Mouse (Mus musculus) CH12.LX (cell line): Measurements from ENCODE around the gene Haus4.

Source experiments
- MEF2A ChIP-seq: IDR thresholded peaks from 2 replicates; pipeline ENCODE4 v1.6.1; 2014; ENCODE audit warnings: low read depth, mild to moderate bottlenecking, inconsistent platforms, low read length, improper control_type of control experiment, borderline replicate concordance
- RAD21 ChIP-seq: IDR thresholded peaks from 2 replicates; pipeline ENCODE4 v1.6.1; 2011; ENCODE audit warnings: low read depth, mild to moderate bottlenecking, low read length, improper control_type of control experiment, moderate library complexity

DNA sequence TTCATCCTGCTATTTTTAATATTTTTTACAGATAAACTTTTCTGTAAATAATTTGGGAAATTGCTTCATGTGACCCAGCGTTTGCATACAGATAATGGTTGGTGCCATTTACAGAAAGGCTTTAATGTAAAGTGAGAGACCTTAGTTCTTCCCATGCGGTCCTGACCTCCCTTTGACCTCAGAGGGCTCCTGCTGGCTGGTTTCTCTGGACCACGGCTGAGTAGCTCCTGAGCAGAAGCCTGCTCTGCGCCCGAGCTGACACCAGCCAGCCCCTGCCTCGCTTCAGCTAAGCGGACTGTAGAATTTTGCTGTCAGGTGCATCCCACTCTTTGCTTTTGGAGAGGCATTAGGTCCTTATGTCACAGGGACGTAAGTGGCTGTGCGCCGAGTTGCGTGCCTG is 13.6 kb downstream of the Haus4 start:
- no peak for TF ChIP-seq RAD21
- TF ChIP-seq MEF2A, result no peak
